Mouse (Mus musculus): ENCODE measurements around the gene Ttc7. TPM values are rescaled to one million over a fixed set of nuclear protein-coding genes. Genes with fewer than 3 reads are reported as not detected.

Gene Ttc7
- total and polyA plus RNA-seq, 3 experiments: 22.8 to 42.4 TPM; not detected in 1

DNA sequence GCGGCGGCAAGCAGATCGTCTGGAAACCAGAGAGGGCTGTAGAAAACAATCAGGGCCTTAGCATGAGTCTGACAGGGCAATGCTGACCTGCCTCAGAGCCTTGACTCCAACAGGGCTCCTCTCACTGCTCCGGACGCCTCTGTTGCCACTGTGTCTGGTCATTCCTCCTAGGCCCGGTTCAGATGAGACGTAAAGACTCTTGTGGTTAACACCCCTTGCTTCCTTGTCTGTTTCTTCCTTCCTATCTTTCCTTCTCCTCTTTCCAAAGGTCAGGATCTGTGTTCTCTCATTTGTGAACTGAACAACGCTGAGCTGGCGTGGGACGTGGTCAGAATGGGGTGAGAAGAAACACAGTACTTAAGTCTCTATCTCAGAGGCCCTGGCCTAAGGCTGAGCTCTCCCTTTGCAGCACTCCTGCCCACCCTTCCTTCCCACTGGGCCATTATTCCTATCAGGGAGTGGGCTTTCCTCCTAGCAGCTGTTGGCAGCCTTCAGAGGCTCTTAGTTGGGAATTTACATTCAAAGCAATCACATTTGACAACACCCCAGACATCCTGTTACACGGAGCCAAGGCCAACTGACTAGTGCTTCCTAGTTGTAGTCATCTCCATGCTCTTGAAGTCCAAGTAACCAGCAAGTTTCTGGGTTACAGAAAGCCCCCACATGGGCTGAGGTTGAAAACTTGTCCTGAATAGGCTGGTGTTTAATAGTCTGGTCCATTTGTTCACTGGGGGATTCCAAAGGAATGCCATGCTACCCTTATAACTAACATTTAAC is 18.4 kb upstream of the Ttc7 start:
- Histone ChIP-seq H3K27me3 (ENCODE audit: control insufficient read depth in 1 of 2, insufficient read depth in 2 of 2, low read length in 2 of 2) (peaks cover 0 to 2% of the 10 kb centered on the region in 2 experiments; a peak in 1 of 4 replicates), H3K4me3 (ENCODE audit: control insufficient read depth in 1 of 2, insufficient read depth in 1 of 2, low read depth in 2 of 2, low read length in 2 of 2) (peak overlapping the region; percentile 2 to 93; a peak in 2 of 4 replicates), H3K4me1 (ENCODE audit: control insufficient read depth in 1 of 2, insufficient read depth in 2 of 2, low read length in 2 of 2) (peaks cover 12 to 19% of the 10 kb centered on the region in 2 experiments), H3K79me2 (ENCODE audit: control insufficient read depth, insufficient read depth, low read length, poor library complexity) (peaks cover 15% of the 10 kb centered on the region), H3K27ac (ENCODE audit: control insufficient read depth, low read depth, low read length) (peak overlapping the region; percentile 68), H3K36me3 (ENCODE audit: control insufficient read depth in 1 of 2, insufficient read depth in 2 of 2, low read length in 2 of 2) (peaks cover 0 to 16% of the 10 kb centered on the region in 2 experiments; a peak in 3 of 4 replicates), H3K9me3 (replicated peaks; ENCODE audit: insufficient read depth, low read length) (no peaks in the 10 kb centered on the region), H3K9ac (ENCODE audit: control insufficient read depth, low read depth, low read length, poor library complexity, severe bottlenecking) (peak overlapping the region; percentile 85)
- TF ChIP-seq JUND (IDR thresholded peaks at IDR 0.05; ENCODE audit: low read depth, low read length) (no peak), GATA1 (IDR thresholded peaks at IDR 0.05; ENCODE audit: low read depth, low read length) (no peak), ZNF384 (IDR thresholded peaks at IDR 0.05; ENCODE audit: low read depth, low read length) (no peak), CTCF (IDR thresholded peaks at IDR 0.05 in 2 of 3, conservative IDR thresholded peaks at IDR 0.05 in 1 of 3; ENCODE audit: control insufficient read depth in 1 of 3, insufficient read depth in 1 of 3, low read depth in 2 of 3, low read length in 3 of 3, poor library complexity in 1 of 3, severe bottlenecking in 1 of 3) (no peak), MAX (IDR thresholded peaks at IDR 0.05; ENCODE audit: low read length) (no peak)
- DNase-seq (ENCODE audit: low read depth, low spot score): no peak

DNA sequence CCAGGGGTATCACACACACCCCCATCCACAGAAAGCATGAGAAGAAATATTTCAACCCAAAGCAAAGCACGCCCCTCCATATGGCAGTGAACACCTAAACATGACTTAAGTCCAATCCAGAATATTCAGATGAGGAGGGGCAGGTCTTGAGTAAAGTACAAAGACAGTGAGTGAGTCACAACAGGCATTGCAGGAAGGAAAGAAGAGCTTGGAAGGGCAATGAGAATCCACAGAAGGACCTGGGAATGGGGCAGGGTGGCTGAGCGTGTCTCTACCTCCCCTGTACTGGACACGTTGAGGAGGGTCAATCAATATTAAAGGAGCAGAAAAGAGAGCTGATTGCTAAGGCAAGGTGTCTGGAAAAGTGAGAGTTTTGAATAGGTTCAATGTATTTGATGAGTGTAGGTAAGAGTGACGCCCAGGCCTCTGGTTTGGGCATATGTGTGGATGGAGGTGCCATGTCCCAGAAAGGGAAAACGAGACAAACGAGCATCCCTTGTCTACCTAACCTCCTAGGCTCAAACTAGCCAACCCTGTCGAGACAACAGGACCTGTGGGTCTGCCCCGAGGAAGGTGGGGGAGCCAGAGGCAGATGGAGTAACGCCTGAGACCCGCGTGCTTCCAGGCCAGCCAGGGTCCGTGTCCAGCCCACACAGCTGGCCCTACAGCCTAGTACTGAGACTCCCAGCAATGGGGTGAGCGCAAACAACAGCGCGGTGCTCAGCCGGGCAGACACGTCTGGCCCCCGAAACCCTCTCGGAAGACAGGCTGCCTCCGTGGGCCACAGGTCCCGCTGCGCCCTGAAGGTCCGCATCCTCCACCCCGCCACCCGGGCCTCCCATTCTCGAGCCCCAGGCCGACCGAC is 17.5 kb upstream of the Ttc7 start:
- H3K27me3 ChIP-seq (ENCODE audit: control insufficient read depth in 1 of 2, insufficient read depth in 2 of 2, low read length in 2 of 2): peaks cover 0 to 2% of the 10 kb centered on the region in 2 experiments; a peak in 1 of 4 replicates
- peak; percentile 48 for DNase-seq (ENCODE audit: low read depth, low spot score)
- H3K4me1 ChIP-seq (ENCODE audit: control insufficient read depth in 1 of 2, insufficient read depth in 2 of 2, low read length in 2 of 2): peaks cover 12 to 19% of the 10 kb centered on the region in 2 experiments
- peaks cover 15% of the 10 kb centered on the region for H3K79me2 ChIP-seq (ENCODE audit: control insufficient read depth, insufficient read depth, low read length, poor library complexity)
- peak overlapping the region; percentile 76 to 93 for H3K4me3 ChIP-seq (ENCODE audit: control insufficient read depth in 1 of 2, insufficient read depth in 1 of 2, low read depth in 2 of 2, low read length in 2 of 2)
- no peaks in the 10 kb centered on the region for H3K9me3 ChIP-seq (replicated peaks; ENCODE audit: insufficient read depth, low read length)
- no peak for TF ChIP-seq MEF2A (IDR thresholded peaks at IDR 0.05; ENCODE audit: extremely low read depth, insufficient replicate concordance, low read depth, low read length, poor library complexity, severe bottlenecking)
- TF ChIP-seq GABPA (IDR thresholded peaks at IDR 0.05; ENCODE audit: low read depth, low read length): no peak
- TF ChIP-seq ETS1 (IDR thresholded peaks at IDR 0.05; ENCODE audit: low read depth, low read length): no peak
- no peak for TF ChIP-seq POLR2A (IDR thresholded peaks at IDR 0.05; ENCODE audit: control insufficient read depth in 1 of 2, insufficient read depth in 1 of 2, low read depth in 1 of 2, low read length in 2 of 2, poor library complexity in 1 of 2)
- TF ChIP-seq MYC (IDR thresholded peaks at IDR 0.05; ENCODE audit: low read depth, low read length): no peak
- no peak for TF ChIP-seq MYB (IDR thresholded peaks at IDR 0.05; ENCODE audit: low read depth, low read length)
- no peak for TF ChIP-seq RAD21 (IDR thresholded peaks at IDR 0.05; ENCODE audit: low read depth, low read length)
- peaks cover 0 to 16% of the 10 kb centered on the region in 2 experiments; a peak in 3 of 4 replicates for H3K36me3 ChIP-seq (ENCODE audit: control insufficient read depth in 1 of 2, insufficient read depth in 2 of 2, low read length in 2 of 2)
- H3K27ac ChIP-seq (ENCODE audit: control insufficient read depth, low read depth, low read length): peak overlapping the region; percentile 26; the same call in 1 of the 2 replicates
- H3K9ac ChIP-seq (ENCODE audit: control insufficient read depth, low read depth, low read length, poor library complexity, severe bottlenecking): peak overlapping the region; percentile 85

Data from MEL (cell line).